Mouse (Mus musculus) C2C12 (cell line): ENCODE results near the gene Nfic.

ENCODE experiments used
- CTCF ChIP-seq: IDR thresholded peaks from one replicate; pipeline ENCODE4 v1.5.1; 2011; ENCODE audit not compliant: control insufficient read depth, insufficient read depth, insufficient read length
- MAX ChIP-seq: IDR thresholded peaks from one replicate; pipeline ENCODE4 v1.6.1; 2011; ENCODE audit warnings: mild to moderate bottlenecking, control low read depth

GRCm38 (mm10) chr10:81405588-81406201 lies 49.7 kb downstream of the Nfic start:
- peak; percentile 67 for TF ChIP-seq CTCF
- TF ChIP-seq MAX: no peak
